Mouse (Mus musculus): ENCODE measurements around the gene D930048N14Rik. TPM values are rescaled to one million over a fixed set of nuclear protein-coding genes. Genes with fewer than 3 reads are reported as not detected.

Gene D930048N14Rik
- polyA plus RNA-seq, 1 experiment from 2014 or later = 2.8 TPM

DNA sequence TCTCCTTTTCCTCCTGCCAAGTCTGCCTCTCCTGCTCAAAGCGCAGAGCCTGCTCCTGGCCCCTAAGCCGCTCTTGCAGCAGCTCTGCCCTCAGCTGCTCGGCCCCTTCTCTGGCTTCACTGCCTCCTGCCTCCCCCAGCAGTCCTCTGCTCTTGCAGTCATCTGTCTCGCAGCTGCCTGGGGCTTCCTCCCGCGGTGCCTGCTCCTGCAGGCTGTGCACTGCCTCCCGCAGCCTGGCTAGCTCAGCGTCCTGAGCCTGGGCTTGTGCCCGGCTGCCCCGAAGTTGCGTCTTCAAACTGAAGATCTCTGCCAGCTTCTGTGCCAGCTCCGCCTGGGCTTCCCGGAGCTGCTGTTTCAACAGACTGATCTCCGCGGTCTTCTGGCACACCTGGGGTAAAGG lies 7.0 kb upstream of the D930048N14Rik start:
- no peaks in the 10 kb centered on the region for H3K27me3 ChIP-seq (replicated peaks; ENCODE audit: control insufficient read depth, insufficient read depth, low read length)
- DNase-seq (ENCODE audit: low spot score) (peak; percentile 59), ATAC-seq (ENCODE audit: low read depth) (peak; percentile 39; the same call in 1 of the 2 replicates)
- 51% methylated on average over 15 of the region's 15 CpGs for WGBS
- peaks cover 24% of the 10 kb centered on the region; the same call in 1 of the 2 replicates for H3K36me3 ChIP-seq (ENCODE audit: control insufficient read depth, insufficient read depth, low read length)
- peaks cover 9% of the 10 kb centered on the region; the same call in 1 of the 2 replicates for H3K4me1 ChIP-seq (ENCODE audit: control insufficient read depth, insufficient read depth, low read length)
- H3K9ac ChIP-seq (ENCODE audit: low read depth, low read length) = peak overlapping the region; percentile 15; the same call in 1 of the 2 replicates
- H3K9me3 ChIP-seq (ENCODE audit: control insufficient read depth, low read length) = no peaks in the 10 kb centered on the region
- H3K4me2 ChIP-seq (ENCODE audit: low read depth, low read length) = no peak overlapping the region
- H3K27ac ChIP-seq (replicated peaks; ENCODE audit: low read depth, low read length) = peak overlapping the region; percentile 55; the same call in 1 of the 2 replicates
- no peak overlapping the region for H3K4me3 ChIP-seq (ENCODE audit: low read depth, low read length)

DNA sequence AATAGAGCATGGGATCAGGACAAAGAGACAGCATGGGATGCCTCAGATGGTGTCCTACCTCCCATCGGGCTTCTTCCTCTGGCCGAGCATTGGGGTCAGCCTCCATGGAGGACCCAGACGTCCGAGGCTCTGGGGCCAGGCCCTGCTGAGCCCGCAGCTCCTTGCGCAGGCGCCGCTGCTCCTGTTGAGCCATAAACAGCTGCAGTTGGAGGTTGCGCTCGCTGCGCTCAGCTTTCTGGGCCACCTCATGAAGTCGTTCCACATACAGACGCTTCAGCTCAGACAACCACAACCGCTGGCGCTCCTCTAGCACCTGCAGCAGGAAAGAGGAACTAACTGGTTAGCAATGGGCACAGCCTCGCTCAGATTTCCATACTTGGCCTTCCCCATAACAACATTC lies 6.5 kb upstream of the D930048N14Rik start:
- no peak for DNase-seq (ENCODE audit: low spot score)
- Histone ChIP-seq H3K9ac (ENCODE audit: low read depth, low read length) (no peak overlapping the region), H3K9me3 (ENCODE audit: control insufficient read depth, low read length) (no peaks in the 10 kb centered on the region), H3K27me3 (replicated peaks; ENCODE audit: control insufficient read depth, insufficient read depth, low read length) (no peaks in the 10 kb centered on the region), H3K4me1 (ENCODE audit: control insufficient read depth, insufficient read depth, low read length) (peaks cover 14% of the 10 kb centered on the region; the same call in 1 of the 2 replicates), H3K4me3 (ENCODE audit: low read depth, low read length) (no peak overlapping the region), H3K4me2 (ENCODE audit: low read depth, low read length) (no peak overlapping the region), H3K27ac (replicated peaks; ENCODE audit: low read depth, low read length) (no peak overlapping the region), H3K36me3 (ENCODE audit: control insufficient read depth, insufficient read depth, low read length) (peaks cover 24% of the 10 kb centered on the region; the same call in 1 of the 2 replicates)
- ATAC-seq (ENCODE audit: low read depth) = no peak
- WGBS = 71% methylated on average over 16 of the region's 16 CpGs

DNA sequence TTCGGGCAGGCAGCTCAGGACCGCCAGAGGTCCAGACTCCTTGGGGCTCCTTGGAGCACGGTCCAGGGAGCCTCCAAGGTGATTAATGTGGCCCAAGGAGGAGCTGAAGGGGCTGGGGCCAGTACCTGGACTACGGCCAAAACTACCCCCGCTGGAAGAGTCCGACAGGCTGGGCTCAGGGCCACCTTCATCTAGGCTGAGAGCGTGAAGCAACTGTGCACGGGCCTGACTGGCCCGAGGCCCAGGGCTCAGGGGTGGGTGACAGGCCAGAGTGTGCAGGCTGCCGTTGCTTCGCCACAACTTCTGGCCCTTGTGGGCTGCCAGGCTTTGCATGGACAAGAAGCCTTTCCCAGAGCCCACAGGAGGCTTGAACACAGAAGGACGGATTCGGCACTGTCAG lies 5.5 kb upstream of the D930048N14Rik start:
- no peak for DNase-seq (ENCODE audit: low spot score)
- no peak overlapping the region for H3K27ac ChIP-seq (replicated peaks; ENCODE audit: low read depth, low read length)

DNA sequence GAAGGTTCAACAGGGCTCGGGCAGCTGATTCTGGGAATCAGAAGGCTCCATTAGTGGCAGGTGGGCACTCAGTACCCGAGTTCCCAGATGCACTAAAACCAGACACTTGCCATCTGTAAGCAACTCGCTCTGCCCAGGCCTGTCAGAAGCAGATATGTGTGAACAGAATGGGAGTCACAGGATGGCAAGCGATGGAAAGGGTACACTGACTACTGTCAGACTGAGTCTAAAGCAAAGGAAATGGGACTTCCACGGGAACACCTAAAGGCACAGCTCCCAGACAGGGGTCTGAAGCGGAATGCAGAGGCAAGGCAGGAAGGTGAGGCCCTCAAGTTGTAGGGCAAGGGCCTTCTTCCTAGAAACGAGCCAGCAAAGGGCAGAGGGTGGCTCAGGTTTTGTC lies 4.5 kb upstream of the D930048N14Rik start:
- no peak overlapping the region for H3K27ac ChIP-seq (replicated peaks; ENCODE audit: low read depth, low read length)
- no peaks in the 10 kb centered on the region for H3K27me3 ChIP-seq (replicated peaks; ENCODE audit: control insufficient read depth, insufficient read depth, low read length)
- no peak overlapping the region for H3K4me2 ChIP-seq (ENCODE audit: low read depth, low read length)

More for the DNA sequence above, 5.5 kb upstream of the D930048N14Rik start:
- Histone ChIP-seq H3K4me3 (ENCODE audit: low read depth, low read length) (no peak overlapping the region), H3K4me2 (ENCODE audit: low read depth, low read length) (no peak overlapping the region), H3K4me1 (ENCODE audit: control insufficient read depth, insufficient read depth, low read length) (peaks cover 20% of the 10 kb centered on the region; the same call in 1 of the 2 replicates), H3K9ac (ENCODE audit: low read depth, low read length) (no peak overlapping the region), H3K36me3 (ENCODE audit: control insufficient read depth, insufficient read depth, low read length) (peaks cover 24% of the 10 kb centered on the region; the same call in 1 of the 2 replicates), H3K9me3 (ENCODE audit: control insufficient read depth, low read length) (no peaks in the 10 kb centered on the region), H3K27me3 (replicated peaks; ENCODE audit: control insufficient read depth, insufficient read depth, low read length) (no peaks in the 10 kb centered on the region)
- WGBS = 78% methylated on average over 13 of the region's 13 CpGs
- ATAC-seq (ENCODE audit: low read depth) = no peak

GRCm38 (mm10) chr11:51646751-51647667 lies 3.7 kb upstream of the D930048N14Rik start:
- ATAC-seq (ENCODE audit: low read depth) (no peak), DNase-seq (ENCODE audit: low spot score) (peak; percentile 23)
- Histone ChIP-seq H3K4me2 (ENCODE audit: low read depth, low read length) (peak overlapping the region; percentile 95), H3K9me3 (ENCODE audit: control insufficient read depth, low read length) (no peaks in the 10 kb centered on the region), H3K4me3 (ENCODE audit: low read depth, low read length) (no peak overlapping the region), H3K27me3 (replicated peaks; ENCODE audit: control insufficient read depth, insufficient read depth, low read length) (no peaks in the 10 kb centered on the region), H3K27ac (replicated peaks; ENCODE audit: low read depth, low read length) (0 out of 2 replicates have a peak overlapping the region, but pooled peaks have one; percentile 17), H3K36me3 (ENCODE audit: control insufficient read depth, insufficient read depth, low read length) (peaks cover 21% of the 10 kb centered on the region; the same call in 1 of the 2 replicates), H3K9ac (ENCODE audit: low read depth, low read length) (no peak overlapping the region), H3K4me1 (ENCODE audit: control insufficient read depth, insufficient read depth, low read length) (peaks cover 20% of the 10 kb centered on the region; the same call in 1 of the 2 replicates)
- 54% methylated on average over 14 of the region's 15 CpGs for WGBS

More for the DNA sequence above, 4.5 kb upstream of the D930048N14Rik start:
- H3K36me3 ChIP-seq (ENCODE audit: control insufficient read depth, insufficient read depth, low read length) = peaks cover 24% of the 10 kb centered on the region; the same call in 1 of the 2 replicates
- no peak overlapping the region for H3K4me3 ChIP-seq (ENCODE audit: low read depth, low read length)
- H3K9me3 ChIP-seq (ENCODE audit: control insufficient read depth, low read length) = no peaks in the 10 kb centered on the region
- ATAC-seq (ENCODE audit: low read depth) = no peak
- no peak for DNase-seq (ENCODE audit: low spot score)
- H3K9ac ChIP-seq (ENCODE audit: low read depth, low read length) = no peak overlapping the region
- peaks cover 20% of the 10 kb centered on the region; the same call in 1 of the 2 replicates for H3K4me1 ChIP-seq (ENCODE audit: control insufficient read depth, insufficient read depth, low read length)
- 80% methylated on average over 7 of the region's 7 CpGs for WGBS

- Histone ChIP-seq H3K4me1 (ENCODE audit: control insufficient read depth, insufficient read depth, low read length) (peaks cover 16% of the 10 kb centered on the region; the same call in 1 of the 2 replicates), H3K36me3 (ENCODE audit: control insufficient read depth, insufficient read depth, low read length) (peaks cover 9% of the 10 kb centered on the region; the same call in 1 of the 2 replicates), H3K27me3 (replicated peaks; ENCODE audit: control insufficient read depth, insufficient read depth, low read length) (no peaks in the 10 kb centered on the region), H3K4me2 (ENCODE audit: low read depth, low read length) (peak overlapping the region; percentile 95), H3K4me3 (ENCODE audit: low read depth, low read length) (peak overlapping the region; percentile 68), H3K9ac (ENCODE audit: low read depth, low read length) (peak overlapping the region; percentile 79), H3K9me3 (ENCODE audit: control insufficient read depth, low read length) (no peaks in the 10 kb centered on the region), H3K27ac (replicated peaks; ENCODE audit: low read depth, low read length) (peak overlapping the region; percentile 71)
- ATAC-seq (ENCODE audit: low read depth) = 0 out of 2 replicates have a peak, but pooled peaks have one; percentile 32
- peak; percentile 63 for DNase-seq (ENCODE audit: low spot score)
- 24% methylated on average over 3 of the region's 3 CpGs for WGBS
Observed at GRCm38 (mm10) chr11:51648566-51648965, 2.2 kb upstream of the D930048N14Rik start.

DNA sequence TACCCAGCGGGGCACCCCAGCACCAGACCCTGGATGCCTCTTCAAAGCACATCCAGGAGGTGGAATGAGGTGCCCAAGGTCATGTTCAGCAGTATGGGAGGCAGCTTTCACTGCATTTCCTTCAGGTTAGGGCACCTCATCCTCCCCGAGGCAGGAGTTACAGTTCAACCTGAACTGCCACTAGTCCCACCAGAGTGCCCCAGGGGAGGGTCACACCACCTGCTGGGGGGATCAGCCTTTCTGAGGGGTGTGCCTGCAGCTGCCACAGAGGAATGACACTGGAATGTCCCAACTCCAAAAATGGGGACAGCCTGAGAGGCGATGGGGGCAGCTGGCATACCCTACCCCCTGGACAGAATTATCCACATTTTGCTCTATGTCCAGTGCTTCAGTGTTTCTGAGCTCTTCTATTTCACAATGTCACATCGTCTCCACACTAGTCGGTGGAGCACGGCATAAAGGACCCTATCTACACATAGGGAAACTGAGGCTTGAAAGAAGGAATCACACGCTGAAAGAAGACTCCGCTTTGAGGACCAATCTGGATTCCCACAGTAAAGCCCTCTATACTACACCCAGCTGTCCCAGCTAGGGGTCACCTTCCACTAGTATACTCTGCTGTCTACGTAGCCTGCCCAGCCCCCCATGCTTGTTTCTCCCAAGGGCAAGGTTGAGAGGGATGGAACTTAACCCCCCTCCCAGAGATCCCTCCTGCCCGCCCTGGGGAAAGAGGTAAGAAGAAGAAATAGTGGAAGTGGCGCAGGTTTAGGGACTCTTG lies 1.5 kb upstream of the D930048N14Rik start:
- H3K27me3 ChIP-seq (replicated peaks; ENCODE audit: control insufficient read depth, insufficient read depth, low read length) = no peaks in the 10 kb centered on the region
- H3K4me2 ChIP-seq (ENCODE audit: low read depth, low read length) = peak overlapping the region; percentile 95
- H3K27ac ChIP-seq (replicated peaks; ENCODE audit: low read depth, low read length) = peak overlapping the region; percentile 71
- H3K4me3 ChIP-seq (ENCODE audit: low read depth, low read length) = peak overlapping the region; percentile 68
- no peaks in the 10 kb centered on the region for H3K9me3 ChIP-seq (ENCODE audit: control insufficient read depth, low read length)
- ATAC-seq (ENCODE audit: low read depth) (peak; percentile 34; the same call in 1 of the 2 replicates), DNase-seq (ENCODE audit: low spot score) (peak; percentile 63)
- peaks cover 16% of the 10 kb centered on the region; the same call in 1 of the 2 replicates for H3K4me1 ChIP-seq (ENCODE audit: control insufficient read depth, insufficient read depth, low read length)
- H3K9ac ChIP-seq (ENCODE audit: low read depth, low read length) = peak overlapping the region; percentile 79
- H3K36me3 ChIP-seq (ENCODE audit: control insufficient read depth, insufficient read depth, low read length) = 0 out of 2 replicates have a peak, but pooled peaks cover 7% of the 10 kb centered on the region
- WGBS = 24% methylated on average over 10 of the region's 11 CpGs

GRCm38 (mm10) chr11:51649889-51650199 lies 910 bp upstream of the D930048N14Rik start:
- Histone ChIP-seq H3K4me3 (ENCODE audit: low read depth, low read length) (peak overlapping the region; percentile 68), H3K36me3 (ENCODE audit: control insufficient read depth, insufficient read depth, low read length) (0 out of 2 replicates have a peak, but pooled peaks cover 6% of the 10 kb centered on the region), H3K4me2 (ENCODE audit: low read depth, low read length) (peak overlapping the region; percentile 95), H3K9me3 (ENCODE audit: control insufficient read depth, low read length) (no peaks in the 10 kb centered on the region), H3K27me3 (replicated peaks; ENCODE audit: control insufficient read depth, insufficient read depth, low read length) (no peaks in the 10 kb centered on the region), H3K4me1 (ENCODE audit: control insufficient read depth, insufficient read depth, low read length) (peaks cover 19% of the 10 kb centered on the region; the same call in 1 of the 2 replicates), H3K27ac (replicated peaks; ENCODE audit: low read depth, low read length) (peak overlapping the region; percentile 30), H3K9ac (ENCODE audit: low read depth, low read length) (peak overlapping the region; percentile 79)
- no peak for ATAC-seq (ENCODE audit: low read depth)
- 4% methylated on average over 7 of the region's 7 CpGs for WGBS
- peak; percentile 52 for DNase-seq (ENCODE audit: low spot score)

Data from embryonic facial prominence, embryonic 14.5 days (tissue).